Mouse (Mus musculus) megakaryocyte, adult 5-6 weeks (primary cell): Measurements from ENCODE around the gene Nrbf2. TPM values are rescaled to one million over a fixed set of nuclear protein-coding genes. Genes with fewer than 3 reads are reported as not detected.

ENCODE experiments used
- ATAC-seq: 2 replicates; pipeline ENCODE4 v1.8.0; 2016; ENCODE audit warnings: mild to moderate bottlenecking, inconsistent platforms; ENCODE audit not compliant: poor library complexity, severe bottlenecking
- total RNA-seq, 2 experiments: library from RNA; stranded (forward) in 1 of 2; stranded (reverse) in 1 of 2; fragments of 153-499, 151-499 nt in 1 of 2; fragments of 221-1000, 200-1000 nt in 1 of 2; gene quantifications; 2 replicates each; pipeline versions ENCODE4 v1.2.3 to v1.2.4; 2015 to 2017

Nrbf2 gene
- total RNA-seq, 2 experiments from 2014 or later, result 20.7 to 39.7 TPM

DNA sequence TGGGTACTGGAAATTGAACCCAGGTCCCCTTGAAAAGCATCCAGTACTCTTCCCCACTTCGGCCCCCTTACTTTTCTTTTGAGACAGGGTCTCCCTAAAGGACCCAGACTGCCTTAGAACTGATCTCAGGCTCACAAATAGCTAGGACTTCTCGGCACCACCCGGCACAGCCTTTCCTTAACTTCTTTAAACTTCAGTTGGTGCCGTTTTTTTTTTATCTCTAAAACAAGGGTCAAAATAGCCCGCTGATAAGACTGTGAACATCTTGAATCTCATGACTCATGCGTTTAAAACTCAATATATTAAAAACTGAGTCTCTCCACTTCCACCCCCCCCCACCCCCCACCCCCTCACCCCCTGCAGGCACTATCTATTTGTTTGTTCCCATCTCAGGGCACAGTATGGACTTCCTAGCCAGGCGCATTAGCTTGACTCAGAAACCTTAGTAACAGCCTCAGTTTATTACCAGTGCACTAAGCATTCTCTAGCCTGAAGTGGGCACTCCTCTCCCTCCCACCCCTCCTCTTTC lies 10.9 kb upstream of the Nrbf2 start:
- no peak for ATAC-seq

DNA sequence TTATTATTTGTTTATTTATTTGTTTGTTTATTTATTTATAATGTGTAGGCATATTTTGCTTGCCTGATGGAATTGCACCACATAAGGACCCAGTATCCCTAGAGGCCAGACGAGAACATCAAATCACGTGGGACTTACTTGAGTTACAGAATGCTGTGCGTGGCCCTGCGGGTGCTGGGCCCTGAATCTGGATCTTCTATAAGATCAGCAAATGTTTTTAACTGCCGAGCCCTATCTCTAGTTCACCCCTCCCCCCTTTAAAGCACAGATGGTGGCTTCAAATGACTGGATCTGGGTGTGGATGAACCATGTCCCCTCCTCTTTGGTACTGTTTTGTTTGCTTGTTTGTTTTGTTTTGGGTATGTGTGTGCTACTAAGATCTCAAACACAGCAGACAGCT lies 10.2 kb upstream of the Nrbf2 start:
- ATAC-seq, result no peak

DNA sequence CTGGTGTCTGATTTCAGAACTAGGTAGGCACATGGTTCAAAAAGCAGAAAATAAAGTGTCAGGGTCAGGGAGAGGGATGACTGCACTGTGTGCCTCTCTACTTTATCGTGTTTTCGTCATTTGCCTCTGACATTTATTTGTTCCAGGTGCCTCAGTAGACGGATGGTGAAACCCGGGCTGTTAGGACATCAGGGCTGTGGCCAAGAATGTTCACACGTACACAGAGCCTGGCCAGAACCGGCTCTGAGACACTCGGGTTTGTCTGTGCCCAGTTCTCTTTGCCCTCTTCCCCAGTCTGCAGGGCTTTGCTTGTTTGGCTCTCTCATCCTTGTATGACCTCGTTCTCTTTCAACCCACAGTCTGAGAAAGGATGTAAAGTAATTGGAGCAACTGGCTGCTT lies 6.0 kb upstream of the Nrbf2 start:
- ATAC-seq, result peak; percentile 80

DNA sequence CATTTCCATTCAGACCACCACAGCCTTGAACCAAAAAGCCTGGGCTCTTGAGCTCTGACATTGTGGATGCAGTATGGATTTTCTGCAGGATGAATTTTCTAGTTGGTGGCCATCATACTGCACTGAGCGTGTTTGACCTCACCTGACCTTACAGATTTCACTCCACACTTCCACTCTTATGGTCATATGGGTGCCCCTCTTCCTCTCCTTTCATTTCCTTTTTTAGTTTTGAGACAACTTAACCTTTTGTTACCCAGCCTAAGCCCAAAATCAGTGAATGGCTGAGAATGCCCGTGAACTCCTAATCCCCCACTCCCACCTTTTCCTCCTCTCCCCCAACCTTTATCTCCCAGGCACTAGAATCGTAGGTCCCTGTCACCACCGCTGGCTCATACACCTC lies 5.5 kb upstream of the Nrbf2 start:
- ATAC-seq, result peak; percentile 77

DNA sequence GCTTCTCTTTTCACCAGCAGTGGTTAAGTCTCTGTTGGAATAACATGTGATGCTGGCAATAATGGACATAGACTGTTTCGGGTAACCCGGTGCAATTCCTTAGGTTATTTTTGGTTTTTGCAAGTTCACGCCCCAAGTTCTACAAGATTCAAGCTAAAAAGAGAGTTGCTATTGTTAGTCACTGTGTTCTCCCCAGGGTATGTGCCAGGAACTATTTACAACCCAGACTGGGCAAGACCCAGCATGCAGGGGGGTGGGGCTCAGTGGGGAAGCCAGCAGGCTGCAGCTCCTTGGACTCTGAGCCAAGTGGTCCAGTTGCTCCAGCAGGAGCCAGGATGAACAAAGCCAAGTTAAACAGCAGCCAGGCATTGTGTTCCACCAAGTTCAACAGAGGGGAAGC lies 2.8 kb upstream of the Nrbf2 start:
- no peak for ATAC-seq

DNA sequence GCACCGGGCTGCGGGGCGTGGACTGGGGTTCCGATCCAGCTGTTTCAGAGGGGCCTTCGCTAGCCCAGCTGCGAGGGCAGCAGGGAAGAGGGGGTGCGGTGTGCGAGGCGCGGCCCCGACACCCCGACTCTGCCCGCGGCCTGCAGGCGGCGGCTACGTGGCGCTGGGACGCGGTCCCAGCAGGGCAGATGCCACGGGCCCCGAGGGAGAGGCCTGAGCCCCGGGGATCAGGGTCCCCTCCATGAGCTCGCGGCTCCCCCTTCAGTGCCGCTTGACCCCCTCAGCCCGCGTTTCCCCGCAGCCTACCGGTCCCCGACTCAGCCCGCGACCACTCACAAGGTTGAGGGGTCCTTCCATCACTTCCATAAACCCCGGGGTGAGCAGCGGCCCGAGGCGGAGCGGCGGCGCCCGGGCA lies 337 bp downstream of the Nrbf2 start:
- peak; percentile 64 for ATAC-seq

DNA sequence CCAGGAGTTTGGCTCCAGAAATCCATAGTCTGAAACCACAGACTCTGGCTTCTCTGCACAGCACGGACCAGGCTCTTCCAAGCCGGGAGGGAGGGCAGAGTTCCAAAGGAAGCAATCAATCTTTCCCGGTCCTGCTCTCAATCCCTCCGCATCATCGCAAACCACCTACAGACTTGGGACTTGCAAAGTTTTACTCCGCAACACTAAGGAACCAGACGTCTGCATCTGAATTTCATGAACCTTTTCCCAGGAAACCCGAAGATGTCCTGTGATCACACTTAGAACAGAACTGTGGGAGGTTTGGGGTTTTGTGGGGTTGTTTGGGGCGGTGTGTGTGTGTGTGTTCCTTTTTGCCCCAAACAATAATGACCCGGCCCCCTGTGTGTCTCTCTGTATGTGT lies 794 bp downstream of the Nrbf2 start:
- no peak for ATAC-seq

DNA sequence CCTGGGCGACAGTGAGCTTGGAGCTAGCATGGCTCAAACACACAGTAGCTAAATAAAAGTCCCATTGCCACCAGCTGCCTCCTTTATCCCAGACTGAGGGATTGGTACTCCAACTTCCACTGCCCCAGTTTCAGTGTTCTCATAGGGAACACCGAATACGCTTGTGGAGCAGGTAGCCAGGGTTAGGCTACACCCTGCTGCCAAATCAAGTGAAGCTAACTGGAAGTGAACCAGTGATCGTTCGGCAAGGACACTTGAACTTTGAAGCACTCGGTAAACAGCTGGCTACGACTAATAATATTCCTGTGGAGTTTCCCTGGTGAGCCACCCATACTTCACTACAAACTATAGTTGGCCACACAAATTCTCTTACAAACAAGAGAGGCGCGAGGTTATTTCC lies 1.6 kb downstream of the Nrbf2 start:
- ATAC-seq, result no peak

DNA sequence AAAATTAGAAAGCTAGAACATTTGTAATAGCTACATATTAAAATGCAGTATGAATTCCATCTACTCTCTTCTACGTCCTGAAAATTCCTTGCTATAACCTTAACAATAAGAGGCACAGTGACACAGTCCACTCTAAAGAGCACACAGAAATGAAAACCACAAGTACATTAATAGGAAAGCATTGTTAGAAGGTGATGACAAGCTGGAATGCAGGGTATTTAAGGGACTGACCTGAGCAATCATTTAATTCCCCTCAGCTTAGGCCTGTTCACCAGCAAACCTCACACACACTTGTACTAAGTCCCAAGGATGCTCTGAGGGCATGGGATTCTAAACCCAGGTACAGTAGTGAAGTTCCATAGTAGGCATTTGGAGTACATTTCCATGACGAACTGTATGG lies 2.6 kb downstream of the Nrbf2 start:
- no peak for ATAC-seq

DNA sequence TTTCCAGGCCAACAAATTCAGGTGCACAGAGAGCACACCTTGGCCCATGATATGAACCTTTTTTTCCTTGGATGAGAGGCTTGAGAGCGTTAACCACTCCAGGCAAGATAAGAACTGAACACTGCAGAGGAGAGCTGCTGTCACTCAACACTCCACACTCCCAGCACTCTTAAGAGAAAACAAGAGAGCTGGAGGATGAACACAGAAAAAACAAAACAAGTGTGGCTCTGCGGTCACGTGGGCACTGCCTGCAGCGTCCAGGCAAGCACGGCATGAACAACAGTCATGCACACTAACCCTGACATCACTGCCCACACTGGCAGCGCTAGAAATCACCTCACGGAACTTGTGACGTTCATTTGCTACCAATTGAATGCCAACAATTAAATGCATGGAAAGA lies 3.3 kb downstream of the Nrbf2 start:
- no peak for ATAC-seq

DNA sequence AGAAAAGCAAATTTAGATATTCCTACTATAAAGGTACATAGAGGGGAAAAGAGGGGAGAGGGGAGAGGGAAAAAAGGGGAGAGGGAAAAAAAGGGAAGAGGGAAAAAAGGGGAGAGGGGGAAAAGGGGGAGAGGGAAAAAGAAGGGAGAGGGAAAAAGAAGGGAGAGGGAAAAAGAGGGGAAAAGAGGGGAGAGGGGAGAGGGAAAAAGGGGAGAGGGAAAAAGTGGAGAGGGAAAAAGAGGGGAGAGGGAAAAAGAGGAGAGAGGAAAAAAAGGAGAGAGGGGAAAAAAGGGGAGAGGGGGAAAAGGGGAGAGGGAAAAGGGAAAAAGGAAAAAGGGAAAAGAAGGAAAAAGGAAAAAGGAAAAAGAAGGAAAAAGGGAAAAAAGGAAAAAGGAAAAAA lies 9.2 kb downstream of the Nrbf2 start:
- no peak for ATAC-seq

DNA sequence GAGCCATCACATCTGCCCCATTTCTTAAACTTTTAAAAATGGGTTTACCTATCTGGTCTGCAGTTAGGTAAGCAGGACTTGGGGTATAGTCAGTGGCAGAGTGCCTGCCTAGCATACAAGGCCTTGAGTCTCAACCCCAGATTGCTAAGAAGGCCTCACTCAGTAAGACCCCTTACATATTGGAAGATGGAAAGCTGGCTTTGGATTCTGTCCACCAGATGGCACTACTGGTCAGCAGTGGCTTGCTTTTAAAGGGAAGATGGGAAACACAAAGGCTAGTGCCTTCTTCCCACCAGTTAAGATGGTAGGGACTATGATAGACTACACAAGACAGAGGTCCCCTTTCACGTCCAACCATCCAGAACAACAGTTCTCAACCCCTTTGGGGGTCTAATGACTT lies 20.3 kb downstream of the Nrbf2 start:
- no peak for ATAC-seq

DNA sequence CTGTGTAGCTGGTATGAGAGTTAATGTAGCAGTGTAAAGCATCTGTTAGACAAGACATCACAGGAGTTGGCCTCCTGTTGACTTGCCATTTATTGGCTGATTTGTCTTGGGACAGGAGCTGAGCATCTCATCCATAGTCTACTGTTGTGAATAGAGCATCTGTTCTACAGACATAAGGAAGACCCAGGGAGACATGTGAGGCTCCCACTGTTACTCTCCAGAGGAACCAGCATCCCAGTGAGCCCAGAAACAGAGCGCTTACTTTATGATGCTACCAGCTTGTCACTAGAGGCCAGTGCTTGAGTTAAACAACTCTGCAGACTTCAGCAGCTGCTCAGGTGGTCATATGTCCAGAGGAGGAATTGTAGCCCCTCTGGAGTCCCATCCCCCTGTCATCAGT lies 32.0 kb downstream of the Nrbf2 start:
- ATAC-seq, result no peak

DNA sequence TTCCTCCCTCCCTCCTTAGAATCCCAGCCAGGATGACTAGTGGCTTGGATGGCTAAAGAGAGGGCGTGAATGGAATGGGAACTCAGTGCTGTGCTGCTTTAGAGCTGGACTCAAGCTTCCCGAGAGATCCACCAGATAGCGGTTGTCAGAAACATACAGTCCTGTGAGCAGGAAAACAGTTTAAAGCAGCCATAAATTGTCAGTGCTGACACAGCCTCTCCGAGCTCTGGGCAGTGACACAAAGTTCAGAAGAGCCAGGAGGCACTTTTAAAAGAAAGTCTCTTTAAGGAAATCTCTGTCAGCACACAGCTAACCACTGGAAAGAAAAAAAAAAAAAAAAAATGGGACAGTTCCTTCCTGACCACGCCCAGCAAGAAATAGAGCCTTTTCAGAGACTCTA lies 32.8 kb downstream of the Nrbf2 start:
- ATAC-seq, result no peak

DNA sequence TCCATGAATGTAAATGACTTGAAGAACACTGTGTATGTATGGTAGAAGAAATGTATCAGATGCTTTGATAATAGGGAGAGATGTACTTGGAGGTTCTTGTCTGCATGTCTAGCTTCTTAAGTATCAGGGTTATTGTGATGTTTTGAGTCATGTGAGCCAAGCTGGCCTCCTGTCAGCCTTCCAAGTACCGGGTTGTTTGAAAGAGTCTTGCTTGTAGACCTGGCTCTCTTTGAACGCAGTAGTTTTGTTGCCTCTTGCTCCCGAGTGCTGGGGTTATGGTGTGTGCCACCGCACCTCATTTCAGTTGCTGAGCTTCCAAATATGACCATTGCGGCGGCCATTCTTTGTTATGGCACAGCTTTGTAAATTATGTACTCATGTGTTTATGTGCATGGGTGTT lies 34.3 kb downstream of the Nrbf2 start:
- ATAC-seq, result no peak

DNA sequence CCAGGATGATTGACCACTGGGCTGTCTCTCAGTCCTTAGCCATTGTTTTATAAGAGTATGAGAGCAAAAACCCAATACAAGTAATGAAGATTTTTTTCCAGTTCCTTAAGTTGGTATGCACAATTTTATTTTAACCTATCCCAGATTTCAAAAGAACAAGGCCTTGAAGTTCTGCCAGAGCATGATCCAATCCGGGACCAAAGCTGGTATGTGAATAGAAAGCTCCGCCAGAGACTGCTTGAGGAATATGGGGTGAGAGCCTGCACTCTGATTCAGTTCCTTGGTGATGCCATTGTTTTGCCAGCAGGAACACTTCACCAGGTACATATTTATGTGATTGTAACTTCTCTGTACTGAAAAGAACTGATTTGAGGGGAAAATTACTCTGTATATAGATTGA lies 35.6 kb downstream of the Nrbf2 start:
- ATAC-seq, result no peak

DNA sequence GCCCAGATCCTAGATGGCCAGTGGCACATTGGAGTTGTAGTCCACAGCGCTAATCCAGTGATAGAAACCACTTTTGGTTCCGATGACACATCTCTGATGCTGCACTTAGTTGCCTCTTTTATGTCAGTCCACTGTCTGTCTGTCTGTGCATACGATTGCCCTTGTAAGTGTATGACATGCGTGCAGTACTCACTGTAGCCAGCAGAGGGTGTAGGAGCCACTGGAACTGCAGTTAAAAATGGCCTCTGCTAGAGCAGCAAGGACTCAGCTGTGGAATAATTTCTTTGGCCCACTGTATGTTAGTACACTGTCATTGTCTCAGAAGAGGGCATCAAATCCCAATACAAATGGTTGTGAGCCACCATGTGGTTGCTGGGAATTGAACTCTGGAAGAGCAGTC lies 38.0 kb downstream of the Nrbf2 start:
- peak; percentile 67; the same call in 1 of the 2 replicates for ATAC-seq

DNA sequence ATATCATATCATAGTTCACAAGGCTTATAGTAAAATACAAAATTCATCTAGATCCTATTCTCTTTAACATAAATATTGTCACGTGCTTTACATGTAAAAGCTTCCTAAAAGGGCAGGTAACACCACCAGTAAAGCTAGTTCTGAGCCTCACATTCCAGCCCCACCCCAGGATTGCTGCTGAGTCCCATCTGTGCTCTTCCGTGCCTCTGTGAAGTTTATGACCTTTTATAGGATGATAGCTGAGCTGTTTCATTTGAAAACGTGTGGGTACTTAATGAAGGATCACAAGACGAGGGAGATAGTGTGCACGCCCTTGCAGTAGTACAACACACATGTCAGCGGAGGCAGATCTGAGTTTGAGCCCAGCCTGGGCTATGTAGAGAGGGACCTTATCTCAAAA lies 54.7 kb downstream of the Nrbf2 start:
- no peak for ATAC-seq

DNA sequence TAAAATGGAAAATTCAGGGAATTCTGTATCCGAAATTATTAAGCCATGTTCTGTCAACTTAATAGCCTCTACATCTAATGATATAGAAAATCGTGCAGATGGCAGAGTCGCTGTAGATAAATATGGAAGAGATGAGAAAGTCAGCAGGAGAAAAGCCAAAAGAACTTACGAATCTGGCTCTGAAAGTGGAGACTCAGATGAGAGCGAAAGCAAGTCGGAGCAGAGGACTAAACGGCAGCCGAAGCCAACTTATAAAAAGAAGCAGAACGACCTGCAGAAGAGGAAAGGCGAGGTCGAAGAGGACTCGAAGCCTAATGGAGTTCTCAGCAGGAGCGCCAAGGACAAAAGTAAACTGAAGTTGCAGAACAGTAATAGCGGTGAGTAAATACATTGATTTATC lies 58.6 kb downstream of the Nrbf2 start:
- no peak for ATAC-seq

DNA sequence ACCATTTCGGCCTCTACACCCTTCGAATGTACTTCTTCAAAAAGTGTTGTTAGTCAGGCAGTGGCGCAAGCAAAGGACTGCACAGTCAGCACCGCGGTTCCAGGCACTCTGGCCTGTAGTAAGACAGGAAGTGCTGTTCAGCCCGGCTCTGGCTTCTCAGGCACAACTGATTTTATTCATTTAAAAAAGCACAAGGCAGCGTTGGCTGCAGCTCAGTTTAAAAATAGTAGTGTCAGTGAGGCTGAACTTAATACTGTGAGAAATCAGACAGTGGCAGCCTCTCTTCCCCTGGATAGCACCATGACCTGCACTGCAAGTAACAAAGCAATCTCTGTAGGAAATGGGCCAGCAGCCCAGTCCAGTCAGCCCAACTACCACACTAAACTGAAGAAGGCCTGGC lies 59.0 kb downstream of the Nrbf2 start:
- peak; percentile 99 for ATAC-seq

DNA sequence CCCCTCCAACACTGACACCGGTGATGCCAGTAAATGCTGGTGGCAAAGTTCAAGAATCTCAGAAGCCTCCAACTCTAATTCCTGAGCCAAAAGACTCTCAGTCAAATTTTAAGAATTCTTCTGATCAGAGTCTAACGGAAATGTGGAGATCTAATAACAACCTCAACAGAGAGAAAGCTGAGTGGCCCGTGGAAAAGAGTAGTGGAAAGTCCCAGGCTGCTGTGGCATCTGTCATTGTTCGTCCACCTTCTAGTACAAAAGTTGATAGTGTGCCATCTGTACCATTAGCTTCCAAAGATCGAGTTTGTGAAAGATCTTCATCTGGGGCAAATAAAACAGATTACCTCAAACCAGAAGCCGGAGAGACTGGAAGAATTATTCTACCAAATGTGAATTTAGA lies 59.6 kb downstream of the Nrbf2 start:
- ATAC-seq, result no peak

DNA sequence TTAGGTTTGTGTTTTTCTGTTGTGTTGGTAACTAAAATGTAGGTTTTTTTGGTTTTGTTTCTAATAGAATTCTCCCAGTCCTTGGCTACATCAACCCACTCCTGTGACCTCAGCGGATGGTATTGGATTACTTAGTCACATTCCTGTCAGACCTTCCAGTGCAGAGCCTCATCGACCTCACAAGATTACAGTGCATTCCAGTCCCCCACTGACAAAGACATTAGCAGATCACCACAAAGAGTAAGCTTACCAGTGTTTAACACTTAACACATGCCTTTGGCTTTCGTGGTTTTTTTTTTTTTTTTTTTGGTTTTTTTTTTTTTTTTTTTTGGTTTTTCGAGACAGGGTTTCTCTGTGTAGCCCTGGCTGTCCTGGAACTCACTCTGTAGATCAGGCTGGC lies 61.2 kb downstream of the Nrbf2 start:
- no peak for ATAC-seq

DNA sequence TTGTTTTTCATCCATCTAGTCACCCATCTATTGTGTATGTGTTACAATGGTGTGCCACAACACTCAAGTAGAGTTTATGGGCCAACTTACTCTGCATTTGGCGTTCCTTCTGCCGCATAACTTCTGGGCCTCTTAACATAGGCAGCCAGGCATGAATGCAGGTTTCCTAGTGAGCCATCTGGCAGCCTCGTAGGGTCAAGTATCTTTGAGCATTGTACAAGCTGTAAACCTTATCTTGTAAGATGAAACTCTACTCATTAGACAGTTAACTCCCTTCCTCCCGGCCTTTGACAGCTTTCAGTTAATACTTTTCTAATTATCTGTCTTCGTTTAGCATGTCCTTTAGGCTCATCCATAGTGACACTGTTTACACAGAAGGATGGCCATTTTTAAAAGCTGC lies 63.8 kb downstream of the Nrbf2 start:
- ATAC-seq, result no peak

DNA sequence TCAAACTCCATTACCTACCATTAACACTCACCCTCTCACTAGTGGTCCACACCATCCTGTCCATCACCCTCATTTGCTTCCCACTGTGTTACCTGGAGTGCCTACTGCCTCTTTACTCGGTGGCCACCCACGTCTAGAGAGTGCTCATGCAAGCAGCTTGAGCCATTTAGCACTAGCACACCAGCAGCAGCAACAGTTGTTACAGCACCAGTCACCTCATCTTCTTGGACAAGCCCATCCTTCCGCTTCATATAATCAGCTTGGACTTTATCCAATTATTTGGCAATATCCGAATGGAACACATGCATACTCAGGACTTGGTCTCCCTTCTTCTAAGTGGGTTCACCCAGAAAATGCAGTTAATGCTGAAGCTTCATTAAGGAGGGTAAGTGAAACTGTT lies 64.9 kb downstream of the Nrbf2 start:
- ATAC-seq, result no peak
